Mouse (Mus musculus) forebrain, embryonic 10.5 days (tissue): ENCODE results near the gene Slc36a4. TPM values are rescaled to one million over a fixed set of nuclear protein-coding genes. Genes with fewer than 3 reads are reported as not detected.
A peak's percentile ranks its signal among the peaks of the same experiment; 100 is the strongest.

Experiments used
- DNase-seq: peaks from one replicate; pipeline ENCODE4 v3.0.0-alpha.2; 2017; ENCODE audit warnings: low spot score; ENCODE audit errors: extremely low spot score
- H3K27ac ChIP-seq: fragments of 300-500 bp; sonication (generic); 2 replicates; pipeline ENCODE4 v1.5.1; 2016; ENCODE audit warnings: mild to moderate bottlenecking
- H3K27me3 ChIP-seq: fragments of 300-500 bp; sonication (generic); 2 replicates; pipeline ENCODE4 v1.6.1; 2016; ENCODE audit warnings: mild to moderate bottlenecking; ENCODE audit not compliant: poor library complexity, severe bottlenecking
- H3K36me3 ChIP-seq: fragments of 300-500 bp; sonication (generic); replicated peaks from 2 replicates; pipeline ENCODE4 v1.6.1; 2016; ENCODE audit warnings: mild to moderate bottlenecking, moderate library complexity
- H3K4me1 ChIP-seq: fragments of 300-500 bp; sonication (generic); 2 replicates; pipeline ENCODE4 v1.6.1; 2016
- H3K4me3 ChIP-seq: fragments of 300-500 bp; sonication (generic); 2 replicates; pipeline ENCODE4 v1.5.1; 2016; ENCODE audit warnings: mild to moderate bottlenecking, moderate library complexity
- H3K9me3 ChIP-seq: fragments of 300-500 bp; sonication (generic); 2 replicates; pipeline ENCODE4 v1.6.1; 2016; ENCODE audit warnings: mild to moderate bottlenecking, moderate library complexity
- WGBS: fragments of 180-500 bp; shearing (Covaris S2); methylation state at CpG from one replicate; pipeline ENCODE4 v1.1.7; 2016; 5-methylcytosine and 5-hydroxymethylcytosine counted together
- polyA plus RNA-seq: library from polyadenylated mRNA; unstranded; fragments of >200 nt; fragmentation: Nextera tagmentation; extraction: Ambion mirVana; gene quantifications from 2 replicates; pipeline ENCODE4 v1.2.1, GENCODE M21; 2016

The Slc36a4 gene
- polyA plus RNA-seq, 1 experiment from 2014 or later = 10.9 TPM

DNA sequence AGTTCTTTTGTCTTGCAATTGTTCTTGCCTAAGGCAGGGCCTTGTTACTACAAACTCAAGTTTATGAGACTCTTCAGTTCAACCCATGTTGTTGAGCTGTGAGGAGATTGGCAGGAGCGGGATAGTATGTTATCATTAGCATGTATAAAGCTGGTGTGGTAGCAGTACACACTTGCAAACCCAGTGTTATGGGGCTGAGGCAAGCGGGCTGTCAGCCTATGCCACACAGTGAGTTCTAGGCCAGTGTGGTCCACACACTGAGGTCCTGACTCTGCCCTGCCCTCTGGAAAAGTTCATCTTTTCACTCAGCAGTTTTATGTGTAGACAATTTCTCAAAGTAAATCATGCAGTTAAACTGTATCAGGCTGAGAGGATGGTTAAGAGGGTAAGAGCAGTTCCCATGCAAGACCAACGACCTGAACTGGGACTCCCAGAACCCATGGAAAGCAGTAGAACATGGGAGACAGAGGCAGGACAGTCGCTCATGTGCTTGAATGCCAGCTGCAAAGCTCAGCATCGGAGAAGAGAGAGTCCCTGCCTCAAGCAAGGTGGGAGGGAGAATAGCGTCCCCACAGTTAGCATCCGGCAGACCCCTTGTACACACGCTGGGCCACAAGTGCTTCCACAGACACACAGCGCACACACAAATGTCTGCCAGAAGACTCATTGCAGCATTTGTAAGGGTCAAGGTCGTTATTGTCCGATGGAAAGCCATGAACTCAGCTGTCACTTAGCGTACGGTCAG lies 1.5 kb downstream of the Slc36a4 start:
- Histone ChIP-seq H3K27ac (no peak overlapping the region), H3K36me3 (no peaks in the 10 kb centered on the region), H3K27me3 (peaks cover 30% of the 10 kb centered on the region), H3K4me1 (peaks cover 24% of the 10 kb centered on the region), H3K4me3 (peak overlapping the region; percentile 85; the same call in 1 of the 2 replicates), H3K9me3 (no peaks in the 10 kb centered on the region)
- DNase-seq = no peak
- 92% methylated on average over 13 of the region's 13 CpGs for WGBS

DNA sequence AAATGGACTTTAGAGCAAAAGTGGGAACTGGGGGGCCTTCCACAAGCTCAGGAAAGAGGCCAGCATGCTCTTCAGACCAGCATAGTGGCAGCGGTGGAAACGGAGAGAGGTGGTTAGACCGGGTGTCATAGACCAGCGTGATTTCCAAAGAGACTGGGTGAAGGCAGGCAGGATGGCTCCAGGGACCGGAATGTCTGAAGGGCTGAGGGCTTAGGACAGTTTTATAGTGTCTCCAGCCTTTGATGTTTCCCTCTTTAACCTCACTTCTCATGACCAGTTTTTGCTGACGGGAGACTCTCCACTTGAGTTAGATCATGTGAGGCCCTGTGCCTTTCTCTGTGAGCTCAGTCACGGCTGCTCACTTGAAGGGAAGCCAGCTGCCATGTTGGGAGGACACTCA lies 2.1 kb downstream of the Slc36a4 start:
- H3K9me3 ChIP-seq = no peaks in the 10 kb centered on the region
- DNase-seq = no peak
- WGBS = 90% methylated on average over 7 of the region's 7 CpGs

DNA sequence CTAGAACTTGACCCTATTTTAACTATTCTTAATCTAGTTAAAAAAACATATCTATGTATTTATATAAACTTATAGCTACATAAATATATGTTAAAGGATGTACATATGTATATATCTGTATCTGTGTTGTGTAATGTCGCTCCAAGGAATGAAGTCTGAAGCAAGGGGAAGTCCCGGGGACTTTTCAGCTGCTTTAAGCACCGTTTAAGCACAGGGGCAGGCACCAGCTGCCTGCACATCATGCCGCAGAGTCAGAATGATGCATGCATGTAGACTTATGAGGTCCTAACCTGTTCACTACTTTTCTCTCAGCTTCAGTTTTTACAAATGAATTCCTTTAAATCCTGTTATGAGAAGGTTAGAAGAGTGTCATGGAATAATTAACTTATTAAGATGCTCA lies 5.3 kb downstream of the Slc36a4 start:
- WGBS = 86% methylated on average over 4 of the region's 4 CpGs

More for the DNA sequence above, 2.1 kb downstream of the Slc36a4 start:
- Histone ChIP-seq H3K4me3 (no peak overlapping the region), H3K4me1 (peaks cover 24% of the 10 kb centered on the region), H3K36me3 (no peaks in the 10 kb centered on the region), H3K27me3 (peaks cover 30% of the 10 kb centered on the region), H3K27ac (no peak overlapping the region)

DNA sequence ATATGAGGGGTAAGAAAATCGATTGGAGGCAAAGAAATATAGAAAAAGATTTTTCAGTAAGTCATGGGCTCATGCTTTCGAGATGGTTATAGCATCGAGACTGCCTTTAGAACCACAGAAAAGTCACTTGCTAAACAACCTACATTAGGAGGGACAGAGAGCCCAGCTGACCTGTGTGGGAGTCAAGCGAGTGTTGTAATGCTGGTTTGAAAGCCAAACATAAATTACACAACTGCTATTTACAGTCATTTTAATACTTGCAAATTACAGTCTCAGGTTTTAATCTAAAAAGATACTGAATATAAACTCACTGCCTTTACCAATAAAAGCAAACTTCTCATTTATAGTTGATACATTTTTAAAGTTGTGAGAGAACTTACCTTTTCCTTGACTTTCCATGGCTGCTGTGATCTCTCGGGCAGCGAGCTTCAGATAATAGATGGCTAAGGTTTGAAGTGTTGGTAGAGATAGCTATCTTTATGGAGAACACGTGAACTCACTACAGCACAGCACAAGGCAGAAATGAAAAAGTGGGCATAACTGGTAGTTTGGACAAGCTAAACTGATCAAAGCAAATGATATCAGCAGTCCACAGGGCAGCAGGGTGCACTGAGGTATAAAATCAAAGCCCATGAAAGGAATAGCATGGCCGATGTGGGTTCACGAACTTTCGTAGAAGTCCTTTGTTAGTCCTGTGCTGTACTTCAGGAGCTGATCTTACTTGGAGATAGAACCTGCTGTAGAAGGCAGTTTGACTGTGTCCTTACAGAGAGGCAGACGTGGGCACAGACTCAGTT lies 5.9 kb downstream of the Slc36a4 start:
- H3K4me3 ChIP-seq = no peak overlapping the region
- no peak overlapping the region for H3K27ac ChIP-seq
- WGBS = 91% methylated on average over 11 of the region's 11 CpGs
- no peaks in the 10 kb centered on the region for H3K9me3 ChIP-seq
- peaks cover 10% of the 10 kb centered on the region for H3K4me1 ChIP-seq
- H3K36me3 ChIP-seq = 0 out of 2 replicates have a peak, but pooled peaks cover under 1% of the 10 kb centered on the region
- peaks cover 13% of the 10 kb centered on the region for H3K27me3 ChIP-seq
- DNase-seq = no peak

More for the DNA sequence above, 5.3 kb downstream of the Slc36a4 start:
- Histone ChIP-seq H3K27me3 (peaks cover 13% of the 10 kb centered on the region), H3K36me3 (no peaks in the 10 kb centered on the region), H3K27ac (no peak overlapping the region), H3K4me3 (no peak overlapping the region), H3K4me1 (peaks cover 16% of the 10 kb centered on the region), H3K9me3 (no peaks in the 10 kb centered on the region)
- no peak for DNase-seq

DNA sequence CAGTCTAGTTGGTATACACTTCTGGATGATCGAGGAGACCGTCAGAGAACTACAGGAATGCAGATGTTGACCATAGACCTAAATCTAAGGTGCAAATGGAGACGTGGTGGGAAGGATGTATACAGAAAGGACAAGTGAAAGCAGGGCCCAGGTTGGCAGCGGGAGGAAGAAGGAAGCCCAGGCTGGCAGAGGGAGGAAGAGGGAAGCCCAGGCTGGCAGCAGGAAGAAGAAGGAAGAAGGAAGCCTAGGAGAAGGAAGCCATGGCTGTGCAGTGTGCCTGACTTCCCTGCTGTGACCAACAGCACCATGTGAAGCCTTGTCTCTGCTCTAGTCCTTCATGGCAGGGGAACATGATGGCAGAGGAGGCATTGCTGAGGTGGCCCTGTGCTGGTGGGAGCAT lies 7.8 kb downstream of the Slc36a4 start:
- H3K36me3 ChIP-seq = peaks cover 5% of the 10 kb centered on the region
- WGBS = 92% methylated on average over 4 of the region's 4 CpGs
- H3K9me3 ChIP-seq = no peaks in the 10 kb centered on the region
- no peaks in the 10 kb centered on the region; the same call in 1 of the 2 replicates for H3K4me1 ChIP-seq
- DNase-seq = no peak
- no peaks in the 10 kb centered on the region for H3K27me3 ChIP-seq
- no peak overlapping the region for H3K4me3 ChIP-seq
- no peak overlapping the region for H3K27ac ChIP-seq

DNA sequence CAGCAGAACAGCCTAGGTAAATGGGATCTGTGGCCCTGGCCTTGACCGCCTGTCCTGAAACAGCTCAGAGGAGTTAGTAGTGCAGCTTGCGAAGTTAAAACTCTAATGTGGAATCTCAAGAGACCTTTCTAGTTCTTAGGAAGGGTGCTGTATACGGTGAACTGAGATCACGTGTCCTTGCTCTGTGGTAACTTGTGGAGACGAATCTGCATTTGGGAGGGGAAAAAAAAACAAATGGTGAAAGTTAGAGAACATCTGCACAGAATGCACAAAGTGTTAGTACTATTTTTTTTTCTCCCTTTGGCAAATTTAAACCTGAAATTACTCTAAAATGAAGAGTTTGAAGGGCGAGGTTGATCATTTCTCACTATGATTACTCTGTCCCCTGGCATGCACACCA lies 8.8 kb downstream of the Slc36a4 start:
- H3K27me3 ChIP-seq = no peaks in the 10 kb centered on the region
- WGBS = 89% methylated on average over 6 of the region's 6 CpGs
- DNase-seq = no peak

DNA sequence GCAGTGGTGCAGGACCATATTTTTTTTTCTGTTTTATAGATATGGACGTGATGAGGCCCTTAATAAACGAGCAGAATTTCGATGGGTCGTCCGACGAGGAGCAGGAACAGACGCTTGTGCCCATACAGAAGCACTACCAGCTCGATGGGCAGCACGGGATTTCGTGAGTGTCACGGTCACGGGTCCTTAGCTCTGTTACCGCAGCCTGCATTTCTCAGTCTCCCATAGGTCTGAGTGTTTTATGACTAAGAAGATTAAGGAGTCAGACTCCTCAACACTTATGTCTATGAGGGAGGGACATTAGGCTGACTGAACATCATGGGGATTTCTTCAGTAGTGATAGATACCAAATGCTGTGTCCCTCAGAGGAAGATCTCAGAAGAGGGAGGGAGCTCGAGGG lies 10.1 kb downstream of the Slc36a4 start:
- Histone ChIP-seq H3K9me3 (no peaks in the 10 kb centered on the region), H3K27me3 (no peaks in the 10 kb centered on the region), H3K27ac (no peak overlapping the region), H3K4me1 (no peaks in the 10 kb centered on the region; the same call in 1 of the 2 replicates), H3K4me3 (no peak overlapping the region), H3K36me3 (peaks cover 17% of the 10 kb centered on the region)
- WGBS = 90% methylated on average over 14 of the region's 14 CpGs
- no peak for DNase-seq

More for the DNA sequence above, 8.8 kb downstream of the Slc36a4 start:
- H3K36me3 ChIP-seq = peaks cover 9% of the 10 kb centered on the region
- H3K4me3 ChIP-seq = no peak overlapping the region
- H3K9me3 ChIP-seq = no peaks in the 10 kb centered on the region
- no peak overlapping the region for H3K27ac ChIP-seq
- H3K4me1 ChIP-seq = no peaks in the 10 kb centered on the region; the same call in 1 of the 2 replicates

DNA sequence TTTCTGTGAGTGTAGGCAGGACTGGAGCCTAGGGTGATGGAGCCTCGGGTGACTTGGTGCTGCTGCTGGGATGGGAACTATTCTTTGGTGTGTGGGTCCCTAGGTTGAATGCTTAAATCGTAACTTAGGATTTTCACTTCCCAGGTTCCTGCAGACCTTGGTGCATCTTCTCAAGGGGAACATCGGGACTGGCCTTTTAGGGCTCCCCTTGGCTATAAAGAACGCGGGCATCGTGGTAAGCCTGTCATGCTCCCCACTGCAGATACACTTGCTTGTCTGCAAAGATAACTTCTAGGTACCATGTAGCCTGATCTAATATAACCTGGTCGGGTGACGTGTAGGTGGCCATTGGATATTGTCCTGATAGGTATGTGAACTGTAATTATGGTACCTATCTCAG lies 11.0 kb downstream of the Slc36a4 start:
- 93% methylated on average over 8 of the region's 8 CpGs for WGBS
- Histone ChIP-seq H3K27me3 (no peaks in the 10 kb centered on the region), H3K9me3 (no peaks in the 10 kb centered on the region), H3K4me3 (no peak overlapping the region), H3K36me3 (peaks cover 19% of the 10 kb centered on the region), H3K4me1 (no peaks in the 10 kb centered on the region; the same call in 1 of the 2 replicates), H3K27ac (no peak overlapping the region)
- DNase-seq = no peak

DNA sequence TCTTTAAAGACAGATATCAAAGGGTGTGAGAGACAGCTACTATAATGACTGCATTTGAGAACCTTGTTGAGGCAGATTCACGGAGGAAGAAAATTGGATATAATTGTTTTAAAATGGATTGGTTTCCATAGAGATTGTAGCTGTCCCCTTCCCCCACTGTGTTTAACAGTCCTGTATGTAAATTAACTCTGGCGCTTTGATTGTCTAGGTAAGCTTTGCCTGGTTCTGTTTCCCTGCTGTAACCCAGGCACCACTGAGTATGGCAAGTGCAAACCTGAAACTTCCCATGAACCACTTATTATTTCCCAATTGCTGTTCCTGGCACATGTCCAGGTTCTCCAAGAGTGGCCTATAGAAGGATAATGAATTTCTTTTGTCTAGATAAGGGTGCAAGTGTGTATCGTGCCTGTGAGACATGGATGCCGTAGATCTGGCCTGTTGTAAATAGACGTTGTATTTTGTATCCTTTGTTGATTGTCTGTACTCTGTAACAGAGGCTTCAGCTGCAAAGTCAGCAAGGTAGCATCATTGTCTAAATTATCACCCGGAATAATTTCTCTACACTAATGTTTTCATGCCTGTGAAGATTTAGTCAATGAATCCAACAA lies 11.8 kb downstream of the Slc36a4 start:
- H3K4me3 ChIP-seq = no peak overlapping the region
- H3K27ac ChIP-seq = no peak overlapping the region
- H3K4me1 ChIP-seq = no peaks in the 10 kb centered on the region; the same call in 1 of the 2 replicates
- 85% methylated on average over 6 of the region's 6 CpGs for WGBS
- H3K36me3 ChIP-seq = peaks cover 26% of the 10 kb centered on the region
- no peak for DNase-seq
- H3K9me3 ChIP-seq = no peaks in the 10 kb centered on the region
- no peaks in the 10 kb centered on the region for H3K27me3 ChIP-seq

DNA sequence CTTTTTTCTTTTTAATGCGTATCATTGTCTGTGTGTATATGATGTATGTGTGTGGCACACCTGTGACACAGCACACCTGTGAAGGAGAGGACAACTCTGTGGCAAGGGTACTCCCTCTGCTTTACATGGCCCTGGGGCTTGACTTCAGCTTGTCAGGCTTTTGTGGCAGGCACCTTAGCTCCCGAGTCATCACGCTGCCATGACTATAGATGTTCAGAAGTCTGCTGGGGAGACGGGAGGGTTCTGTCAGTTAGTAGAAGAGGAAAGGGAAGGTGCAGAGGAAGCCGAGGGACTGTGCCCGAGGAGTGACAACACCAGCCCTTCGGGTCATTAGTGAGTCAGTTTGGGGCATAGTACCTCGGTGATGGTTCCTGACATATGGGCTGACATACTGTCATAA lies 13.0 kb downstream of the Slc36a4 start:
- Histone ChIP-seq H3K36me3 (peaks cover 37% of the 10 kb centered on the region), H3K4me1 (no peaks in the 10 kb centered on the region; the same call in 1 of the 2 replicates)
- WGBS = 92% methylated on average over 8 of the region's 8 CpGs

DNA sequence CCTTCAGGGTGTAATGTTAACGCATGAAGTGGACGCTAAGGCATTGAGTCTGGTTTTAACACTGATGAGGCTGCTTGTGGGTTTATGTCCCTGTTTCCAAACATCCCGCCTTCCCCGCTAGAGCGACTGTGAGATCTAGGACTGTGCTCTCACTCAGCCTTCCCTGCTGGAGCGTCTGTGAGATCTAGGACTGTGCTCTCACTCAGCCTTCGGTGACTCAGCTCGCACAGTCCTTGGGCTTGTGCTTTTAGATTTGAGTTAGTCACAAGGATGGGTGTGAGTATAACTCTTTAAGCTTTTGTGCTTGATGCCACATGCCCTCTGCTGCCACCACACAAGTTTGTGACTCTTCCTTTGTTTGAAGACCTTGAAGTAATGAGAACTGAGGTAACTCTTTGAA lies 17.6 kb downstream of the Slc36a4 start:
- Histone ChIP-seq H3K9me3 (no peaks in the 10 kb centered on the region), H3K4me3 (no peak overlapping the region), H3K27ac (no peak overlapping the region), H3K27me3 (no peaks in the 10 kb centered on the region), H3K4me1 (peaks cover 5% of the 10 kb centered on the region), H3K36me3 (peaks cover 69% of the 10 kb centered on the region)
- 96% methylated on average over 8 of the region's 8 CpGs for WGBS
- no peak for DNase-seq

More for the DNA sequence above, 13.0 kb downstream of the Slc36a4 start:
- no peak overlapping the region for H3K4me3 ChIP-seq
- H3K9me3 ChIP-seq = no peaks in the 10 kb centered on the region
- no peaks in the 10 kb centered on the region for H3K27me3 ChIP-seq
- no peak for DNase-seq
- no peak overlapping the region for H3K27ac ChIP-seq

DNA sequence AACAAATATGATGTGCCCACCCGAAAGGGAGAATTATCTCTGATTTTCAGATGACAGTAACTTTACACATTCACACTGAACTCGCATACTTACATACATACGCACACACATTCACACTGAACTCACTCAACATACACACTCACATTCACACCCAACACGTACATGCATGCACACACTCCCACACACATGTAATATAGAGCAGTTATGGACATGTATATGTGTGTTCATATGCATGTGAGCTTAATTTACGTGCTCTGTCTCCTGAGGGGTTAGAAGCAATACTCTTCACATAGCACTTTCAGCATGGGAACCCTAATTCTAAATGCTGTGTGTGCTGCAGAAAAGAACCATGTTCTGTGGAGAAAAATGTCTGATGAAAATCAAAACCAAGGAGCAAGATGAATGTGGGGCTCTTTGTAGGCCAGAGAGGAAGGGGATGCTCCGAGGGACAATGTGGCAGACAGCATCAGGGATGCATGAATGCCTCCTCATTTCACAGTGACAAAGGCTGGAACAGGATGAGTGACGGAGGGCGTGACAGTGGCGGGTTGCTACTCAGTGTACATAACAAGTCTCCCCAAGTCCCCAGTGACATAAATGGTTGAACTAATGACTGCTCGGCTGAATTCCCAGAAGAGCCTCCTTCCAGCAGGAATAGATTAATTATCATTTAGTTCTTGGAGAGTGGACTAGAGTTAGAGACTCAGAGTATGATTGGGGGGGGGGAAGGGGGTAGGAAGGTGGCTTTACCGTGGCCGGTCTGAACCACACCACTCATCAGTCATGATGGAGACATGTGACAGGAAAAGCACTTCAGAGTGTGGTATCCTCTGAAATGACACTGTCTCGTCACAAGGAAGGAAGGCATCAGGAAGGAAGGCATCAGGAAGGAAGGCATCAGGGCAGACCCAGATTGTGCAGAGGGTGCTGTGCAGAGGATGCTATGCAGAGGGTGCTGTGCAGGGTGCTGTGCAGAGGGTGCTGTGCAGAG lies 22.5 kb downstream of the Slc36a4 start:
- Histone ChIP-seq H3K4me1 (peaks cover 12% of the 10 kb centered on the region), H3K27ac (peak overlapping the region; percentile 51; the same call in 1 of the 2 replicates), H3K4me3 (no peak overlapping the region), H3K36me3 (peaks cover 73% of the 10 kb centered on the region), H3K27me3 (no peaks in the 10 kb centered on the region), H3K9me3 (no peaks in the 10 kb centered on the region)
- DNase-seq = no peak
- WGBS = 66% methylated on average over 13 of the region's 13 CpGs
